Mouse (Mus musculus): ENCODE data around the gene Prm1.
"Not testable (repeated sequence)": the region's sequence is repeated elsewhere in the genome, so short reads cannot be mapped to it uniquely, and the experiment has no call there.

- TF ChIP-seq CTCF (IDR thresholded peaks at IDR 0.05; ENCODE audit: control insufficient read depth, insufficient read depth, low read length); POLR2A (IDR thresholded peaks at IDR 0.05; ENCODE audit: borderline replicate concordance, control insufficient read depth, low read depth, low read length): not testable (repeated sequence)
Measured at GRCm38 (mm10) chr16:10802420-10802819, 3.2 kb downstream of the Prm1 start.
